Mouse (Mus musculus): Measurements from ENCODE around the gene Fer. TPM values are rescaled to one million over a fixed set of nuclear protein-coding genes. Genes with fewer than 3 reads are reported as not detected.

Gene Fer
- polyA plus RNA-seq, 1 experiment from 2014 or later, result 28.5 TPM

GRCm38 (mm10) chr17:64109871-64110270 lies 247.0 kb downstream of the Fer start:
- no peak for DNase-seq (ENCODE audit: low spot score)
- Histone ChIP-seq H3K36me3 (no peaks in the 10 kb centered on the region), H3K4me1 (peaks cover 6% of the 10 kb centered on the region), H3K9me3 (replicated peaks) (no peaks in the 10 kb centered on the region), H3K4me3 (no peak overlapping the region), H3K27me3 (ENCODE audit: low read depth, poor library complexity, severe bottlenecking) (no peaks in the 10 kb centered on the region), H3K27ac (replicated peaks) (no peak overlapping the region)
- WGBS, result 88% methylated on average over 8 of the region's 8 CpGs

- 95% methylated on average over 5 of the region's 5 CpGs for WGBS
- H3K36me3 ChIP-seq, result no peaks in the 10 kb centered on the region
- no peak overlapping the region for H3K4me3 ChIP-seq
- H3K27me3 ChIP-seq (ENCODE audit: low read depth, poor library complexity, severe bottlenecking), result no peaks in the 10 kb centered on the region
- DNase-seq (ENCODE audit: low spot score), result no peak
- H3K27ac ChIP-seq (replicated peaks), result no peak overlapping the region
- peaks cover 6% of the 10 kb centered on the region for H3K4me1 ChIP-seq
- H3K9me3 ChIP-seq (replicated peaks), result no peaks in the 10 kb centered on the region
Measured at GRCm38 (mm10) chr17:64113625-64114024, 250.8 kb downstream of the Fer start.

- WGBS, result 68% methylated on average over 6 of the region's 6 CpGs
- Histone ChIP-seq H3K27me3 (ENCODE audit: low read depth, poor library complexity, severe bottlenecking) (no peaks in the 10 kb centered on the region), H3K27ac (replicated peaks) (no peak overlapping the region), H3K9me3 (replicated peaks) (no peaks in the 10 kb centered on the region), H3K36me3 (no peaks in the 10 kb centered on the region), H3K4me1 (no peaks in the 10 kb centered on the region; the same call in 1 of the 2 replicates), H3K4me3 (no peak overlapping the region)
- no peak for DNase-seq (ENCODE audit: low spot score)
Measured at GRCm38 (mm10) chr17:64116762-64117161, 253.9 kb downstream of the Fer start.

GRCm38 (mm10) chr17:64119697-64120288 lies 256.9 kb downstream of the Fer start:
- Histone ChIP-seq H3K27me3 (ENCODE audit: low read depth, poor library complexity, severe bottlenecking) (no peaks in the 10 kb centered on the region), H3K4me3 (no peak overlapping the region), H3K36me3 (no peaks in the 10 kb centered on the region), H3K9me3 (replicated peaks) (no peaks in the 10 kb centered on the region), H3K4me1 (no peaks in the 10 kb centered on the region; the same call in 1 of the 2 replicates), H3K27ac (replicated peaks) (no peak overlapping the region)
- no peak for DNase-seq (ENCODE audit: low spot score)
- WGBS, result 83% methylated on average over 5 of the region's 5 CpGs

GRCm38 (mm10) chr17:64122556-64122955 lies 259.7 kb downstream of the Fer start:
- H3K4me1 ChIP-seq, result no peaks in the 10 kb centered on the region
- 92% methylated on average over 11 of the region's 11 CpGs for WGBS
- H3K4me3 ChIP-seq, result no peak overlapping the region
- no peak overlapping the region for H3K27ac ChIP-seq (replicated peaks)
- H3K36me3 ChIP-seq, result no peaks in the 10 kb centered on the region
- no peak for DNase-seq (ENCODE audit: low spot score)
- H3K27me3 ChIP-seq (ENCODE audit: low read depth, poor library complexity, severe bottlenecking), result no peaks in the 10 kb centered on the region
- H3K9me3 ChIP-seq (replicated peaks), result no peaks in the 10 kb centered on the region

GRCm38 (mm10) chr17:64123732-64124131 lies 260.9 kb downstream of the Fer start:
- WGBS, result 86% methylated on average over 3 of the region's 3 CpGs
- no peak for DNase-seq (ENCODE audit: low spot score)
- no peaks in the 10 kb centered on the region for H3K36me3 ChIP-seq

GRCm38 (mm10) chr17:64126904-64127303 lies 264.0 kb downstream of the Fer start:
- Histone ChIP-seq H3K4me3 (no peak overlapping the region), H3K9me3 (replicated peaks) (no peaks in the 10 kb centered on the region), H3K27ac (replicated peaks) (no peak overlapping the region), H3K27me3 (ENCODE audit: low read depth, poor library complexity, severe bottlenecking) (no peaks in the 10 kb centered on the region), H3K4me1 (no peaks in the 10 kb centered on the region; the same call in 1 of the 2 replicates), H3K36me3 (no peaks in the 10 kb centered on the region)
- WGBS, result 90% methylated on average over 5 of the region's 5 CpGs
- DNase-seq (ENCODE audit: low spot score), result no peak

More at GRCm38 (mm10) chr17:64123732-64124131, 260.9 kb downstream of the Fer start:
- no peaks in the 10 kb centered on the region for H3K9me3 ChIP-seq (replicated peaks)
- no peak overlapping the region for H3K27ac ChIP-seq (replicated peaks)
- H3K27me3 ChIP-seq (ENCODE audit: low read depth, poor library complexity, severe bottlenecking), result no peaks in the 10 kb centered on the region
- H3K4me1 ChIP-seq, result no peaks in the 10 kb centered on the region
- H3K4me3 ChIP-seq, result no peak overlapping the region

- 57% methylated on average over 2 of the region's 2 CpGs for WGBS
- H3K27ac ChIP-seq (replicated peaks), result no peak overlapping the region
- H3K4me3 ChIP-seq, result no peak overlapping the region
- H3K27me3 ChIP-seq (ENCODE audit: low read depth, poor library complexity, severe bottlenecking), result no peaks in the 10 kb centered on the region
- H3K36me3 ChIP-seq, result no peaks in the 10 kb centered on the region
- no peaks in the 10 kb centered on the region for H3K9me3 ChIP-seq (replicated peaks)
- no peaks in the 10 kb centered on the region; the same call in 1 of the 2 replicates for H3K4me1 ChIP-seq
- no peak for DNase-seq (ENCODE audit: low spot score)
Measured at GRCm38 (mm10) chr17:64129750-64130149, 266.9 kb downstream of the Fer start.

GRCm38 (mm10) chr17:64130356-64130755 lies 267.5 kb downstream of the Fer start:
- no peak for DNase-seq (ENCODE audit: low spot score)
- Histone ChIP-seq H3K27ac (replicated peaks) (no peak overlapping the region), H3K4me3 (no peak overlapping the region), H3K27me3 (ENCODE audit: low read depth, poor library complexity, severe bottlenecking) (no peaks in the 10 kb centered on the region), H3K36me3 (no peaks in the 10 kb centered on the region), H3K9me3 (replicated peaks) (no peaks in the 10 kb centered on the region), H3K4me1 (no peaks in the 10 kb centered on the region; the same call in 1 of the 2 replicates)
- WGBS, result 88% methylated on average over 3 of the region's 3 CpGs

- Histone ChIP-seq H3K36me3 (no peaks in the 10 kb centered on the region), H3K27ac (replicated peaks) (no peak overlapping the region), H3K4me3 (no peak overlapping the region), H3K4me1 (no peaks in the 10 kb centered on the region; the same call in 1 of the 2 replicates), H3K27me3 (ENCODE audit: low read depth, poor library complexity, severe bottlenecking) (no peaks in the 10 kb centered on the region), H3K9me3 (replicated peaks) (no peaks in the 10 kb centered on the region)
- WGBS, result 86% methylated on average over 6 of the region's 6 CpGs
- no peak for DNase-seq (ENCODE audit: low spot score)
Measured at GRCm38 (mm10) chr17:64132183-64132582, 269.3 kb downstream of the Fer start.

GRCm38 (mm10) chr17:64135941-64136650 lies 273.2 kb downstream of the Fer start:
- Histone ChIP-seq H3K27me3 (ENCODE audit: low read depth, poor library complexity, severe bottlenecking) (no peaks in the 10 kb centered on the region), H3K36me3 (peaks cover 12% of the 10 kb centered on the region; the same call in 1 of the 2 replicates), H3K27ac (replicated peaks) (no peak overlapping the region), H3K9me3 (replicated peaks) (no peaks in the 10 kb centered on the region), H3K4me1 (peaks cover 11% of the 10 kb centered on the region), H3K4me3 (no peak overlapping the region)
- no peak for DNase-seq (ENCODE audit: low spot score)
- WGBS, result 74% methylated on average over 8 of the region's 8 CpGs

GRCm38 (mm10) chr17:64138036-64138717 lies 275.3 kb downstream of the Fer start:
- no peaks in the 10 kb centered on the region for H3K27me3 ChIP-seq (ENCODE audit: low read depth, poor library complexity, severe bottlenecking)
- peaks cover 13% of the 10 kb centered on the region for H3K4me1 ChIP-seq
- no peaks in the 10 kb centered on the region for H3K9me3 ChIP-seq (replicated peaks)
- peaks cover 12% of the 10 kb centered on the region; the same call in 1 of the 2 replicates for H3K36me3 ChIP-seq
- no peak overlapping the region for H3K4me3 ChIP-seq
- DNase-seq (ENCODE audit: low spot score), result no peak
- 90% methylated on average over 8 of the region's 8 CpGs for WGBS
- H3K27ac ChIP-seq (replicated peaks), result no peak overlapping the region

Measured in midbrain, embryonic 10.5 days (tissue).